Mouse (Mus musculus) kidney, adult 2 months (tissue): ENCODE results near the gene Ppp2r5c.

Experiments
- CTCF ChIP-seq: fragments of 200-500 bp; conservative IDR thresholded peaks from 2 replicates; pipeline ENCODE4 v1.5.1; 2011; ENCODE audit warnings: low read depth, mild to moderate bottlenecking, control low read depth, low read length, moderate library complexity, mixed read lengths; ENCODE audit not compliant: insufficient read depth, insufficient read length
- POLR2A ChIP-seq: fragments of 200-500 bp; IDR thresholded peaks from one replicate; pipeline ENCODE4 v1.6.1; 2011; ENCODE audit warnings: low read depth, low read length, control low read depth

DNA sequence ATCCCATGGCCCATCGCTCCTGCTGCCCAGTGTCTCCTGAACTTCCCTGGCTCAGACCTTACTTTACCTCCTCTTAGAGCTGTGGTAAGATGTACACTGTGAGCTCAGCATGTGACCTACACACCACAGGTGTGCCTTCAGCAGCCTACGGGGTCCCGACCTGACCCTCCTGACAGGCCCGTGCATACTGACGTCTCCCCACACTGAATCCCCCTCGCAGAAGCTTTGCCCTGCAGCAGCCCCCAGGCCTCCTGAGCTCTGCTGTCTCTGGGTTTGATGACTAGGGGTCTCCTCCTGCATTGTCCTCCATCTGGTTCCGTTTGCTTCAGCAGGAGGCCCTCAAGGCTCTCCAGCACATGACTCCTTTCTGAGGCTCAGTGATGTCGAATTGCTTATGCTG lies 31.0 kb downstream of the Ppp2r5c start:
- TF ChIP-seq CTCF (no peak), POLR2A (no peak)
